Mouse (Mus musculus) heart, postnatal 0 days (tissue): ENCODE results near the gene Lif. TPM values are rescaled to one million over a fixed set of nuclear protein-coding genes. Genes with fewer than 3 reads are reported as not detected.

Experiments used
- ATAC-seq: fragments of 200-750 bp; cut with Nextera tagmentation; 2 replicates; pipeline ENCODE4 v1.8.0; 2017; ENCODE audit warnings: low read depth, moderate number of reproducible peaks, moderate library complexity; ENCODE audit not compliant: insufficient read depth
- DNase-seq: peaks from one replicate; pipeline ENCODE4 v3.0.0-alpha.2; 2016; ENCODE audit warnings: low spot score
- H3K27ac ChIP-seq: fragments of 300-500 bp; sonication (generic); 2 replicates; pipeline ENCODE4 v1.5.1; 2014; ENCODE audit warnings: low read depth, mild to moderate bottlenecking
- H3K27me3 ChIP-seq: fragments of 300-500 bp; sonication (generic); 2 replicates; pipeline ENCODE4 v1.6.1; 2014; ENCODE audit warnings: low read length, mixed read lengths; ENCODE audit not compliant: control insufficient read depth, insufficient read depth
- H3K36me3 ChIP-seq: fragments of 300-500 bp; sonication (generic); replicated peaks from 2 replicates; pipeline ENCODE4 v1.6.1; 2014; ENCODE audit warnings: low read length, mixed read lengths; ENCODE audit not compliant: control insufficient read depth, insufficient read depth
- H3K4me1 ChIP-seq: fragments of 300-500 bp; sonication (generic); 2 replicates; pipeline ENCODE4 v1.6.1; 2014; ENCODE audit warnings: antibody characterized with exemption; ENCODE audit not compliant: control insufficient read depth, insufficient read depth
- H3K4me2 ChIP-seq: fragments of 300-500 bp; sonication (generic); 2 replicates; pipeline ENCODE4 v1.6.1; 2014; ENCODE audit warnings: low read depth, mild to moderate bottlenecking, low read length, moderate library complexity
- H3K4me3 ChIP-seq: fragments of 300-500 bp; sonication (generic); 2 replicates; pipeline ENCODE4 v1.5.1; 2014; ENCODE audit warnings: low read depth, low read length
- H3K9ac ChIP-seq: fragments of 300-500 bp; sonication (generic); replicated peaks from 2 replicates; pipeline ENCODE4 v1.6.1; 2014; ENCODE audit warnings: low read depth, low read length, mixed read lengths
- H3K9me3 ChIP-seq: fragments of 300-500 bp; sonication (generic); replicated peaks from 2 replicates; pipeline ENCODE4 v1.6.1; 2016; ENCODE audit warnings: low read length; ENCODE audit not compliant: control insufficient read depth
- CTCF ChIP-seq: IDR thresholded peaks from 2 replicates; pipeline ENCODE4 v1.5.1; 2016; ENCODE audit warnings: antibody characterized with exemption, control low read depth, low read depth
- EP300 ChIP-seq: IDR thresholded peaks from 2 replicates; pipeline ENCODE4 v1.6.1; 2016; ENCODE audit warnings: antibody characterized with exemption, low read depth
- WGBS: fragments of 180-500 bp; shearing (Covaris S2); extraction: QIAGEN DNeasy Blood & Tissue Kit; methylation state at CpG from one replicate; pipeline ENCODE4 v1.1.7; 2014; 5-methylcytosine and 5-hydroxymethylcytosine counted together
- polyA plus RNA-seq: library from polyadenylated mRNA; unstranded; fragments of >200 nt; fragmentation: Nextera tagmentation; extraction: Ambion mirVana; gene quantifications from 2 replicates; pipeline ENCODE4 v1.2.1, GENCODE M21; 2015
- total RNA-seq: library from RNA; depleted of rRNA; stranded (reverse); fragments of >200 nt; gene quantifications from 2 replicates; pipeline ENCODE4 v1.2.3, GENCODE M21; 2014; ENCODE audit warnings: low replicate concordance

Gene Lif
- total and polyA plus RNA-seq, 2 experiments from 2014 or later: 0.71 to 0.73 TPM

- H3K36me3 ChIP-seq: no peaks in the 10 kb centered on the region
- peak; percentile 74 for ATAC-seq
- no peaks in the 10 kb centered on the region for H3K9me3 ChIP-seq
- H3K9ac ChIP-seq: peak overlapping the region; percentile 61
- DNase-seq: peak; percentile 43
- TF ChIP-seq EP300: no peak
- TF ChIP-seq CTCF: no peak
- peak overlapping the region; percentile 84 for H3K4me2 ChIP-seq
- peaks cover 30% of the 10 kb centered on the region for H3K4me1 ChIP-seq
- WGBS: 1% methylated on average over 46 of the region's 61 CpGs
- peak overlapping the region; percentile 64 for H3K4me3 ChIP-seq
- H3K27ac ChIP-seq: peak overlapping the region; percentile 22; the same call in 1 of the 2 replicates
- peaks cover 33% of the 10 kb centered on the region for H3K27me3 ChIP-seq
Observed at GRCm38 (mm10) chr11:4266271-4267201, 9.2 kb downstream of the Lif start.

- DNase-seq (no peak), ATAC-seq (no peak)
- peak overlapping the region; percentile 64 for H3K4me3 ChIP-seq
- 7% methylated on average over 13 of the region's 13 CpGs for WGBS
- H3K36me3 ChIP-seq: no peaks in the 10 kb centered on the region
- no peak overlapping the region for H3K27ac ChIP-seq
- peak overlapping the region; percentile 61 for H3K9ac ChIP-seq
- H3K4me2 ChIP-seq: peak overlapping the region; percentile 84
- peaks cover 33% of the 10 kb centered on the region for H3K27me3 ChIP-seq
- no peak for TF ChIP-seq CTCF
- TF ChIP-seq EP300: no peak
- no peaks in the 10 kb centered on the region for H3K9me3 ChIP-seq
- peaks cover 24% of the 10 kb centered on the region for H3K4me1 ChIP-seq
Observed at GRCm38 (mm10) chr11:4267202-4267578, 9.8 kb downstream of the Lif start.

GRCm38 (mm10) chr11:4268500-4268899 lies 11.1 kb downstream of the Lif start:
- H3K36me3 ChIP-seq: no peaks in the 10 kb centered on the region
- H3K9me3 ChIP-seq: no peaks in the 10 kb centered on the region
- no peak for DNase-seq
- peaks cover 33% of the 10 kb centered on the region for H3K27me3 ChIP-seq
- no peak overlapping the region for H3K4me2 ChIP-seq
- no peak for ATAC-seq
- no peak overlapping the region for H3K9ac ChIP-seq
- no peak overlapping the region for H3K4me3 ChIP-seq
- no peak for TF ChIP-seq EP300
- TF ChIP-seq CTCF: no peak
- H3K27ac ChIP-seq: no peak overlapping the region
- peaks cover 19% of the 10 kb centered on the region; the same call in 1 of the 2 replicates for H3K4me1 ChIP-seq
- 86% methylated on average over 6 of the region's 6 CpGs for WGBS

GRCm38 (mm10) chr11:4270744-4271459 lies 13.5 kb downstream of the Lif start:
- Histone ChIP-seq H3K9me3 (no peaks in the 10 kb centered on the region), H3K9ac (no peak overlapping the region), H3K36me3 (no peaks in the 10 kb centered on the region), H3K27me3 (peaks cover 20% of the 10 kb centered on the region), H3K4me3 (no peak overlapping the region), H3K4me1 (peaks cover 9% of the 10 kb centered on the region; the same call in 1 of the 2 replicates), H3K27ac (no peak overlapping the region; the same call in 1 of the 2 replicates), H3K4me2 (no peak overlapping the region)
- ATAC-seq (no peak), DNase-seq (no peak)
- no peak for TF ChIP-seq EP300
- peak; percentile 29; the same call in 1 of the 2 replicates for TF ChIP-seq CTCF
- 45% methylated on average over 20 of the region's 20 CpGs for WGBS

- Histone ChIP-seq H3K36me3 (no peaks in the 10 kb centered on the region), H3K9ac (no peak overlapping the region), H3K4me1 (peaks cover 10% of the 10 kb centered on the region), H3K4me2 (no peak overlapping the region), H3K27ac (no peak overlapping the region), H3K27me3 (peaks cover 18% of the 10 kb centered on the region), H3K9me3 (no peaks in the 10 kb centered on the region), H3K4me3 (no peak overlapping the region)
- 78% methylated on average over 11 of the region's 11 CpGs for WGBS
- DNase-seq: no peak
- TF ChIP-seq EP300: no peak
- TF ChIP-seq CTCF: no peak
- ATAC-seq: no peak
Observed at GRCm38 (mm10) chr11:4271544-4271943, 14.2 kb downstream of the Lif start.
